In the genomic region with DNA sequence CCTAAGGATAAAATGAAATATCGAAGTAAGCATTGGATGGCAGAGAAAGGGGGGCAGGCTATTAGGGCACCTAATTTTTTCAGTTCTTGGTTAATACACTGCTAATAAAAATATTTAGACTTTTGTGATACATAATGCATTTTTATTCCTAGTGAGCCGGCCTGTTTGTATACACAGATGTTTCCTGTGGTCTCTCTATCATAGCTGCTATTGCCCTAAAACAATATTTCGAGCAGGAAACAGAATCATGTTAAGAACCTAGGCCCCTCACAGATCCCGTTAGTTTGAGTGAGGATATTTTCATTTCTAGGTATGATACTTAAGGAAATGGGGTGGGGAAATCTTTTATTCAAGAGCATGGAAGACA, we compare ENCODE assay signal across 23 mouse cellular contexts. TPM values are rescaled to one million over a fixed set of nuclear protein-coding genes. Genes with fewer than 3 reads are reported as not detected.
A peak's percentile ranks its signal among the peaks of the same experiment; 100 is the strongest.
DNase-seq lines count a peak whose midpoint lies in the region; ATAC-seq and TF ChIP-seq lines count a peak whose summit lies in the region.
"Had no signal": no experiment of that assay in that cellular context is flagged by ENCODE, and none has a peak within 500 bp of the region (broad histone marks: within the 10 kb centered on the region; RNA-seq: fewer than 3 reads in every experiment).

No protein-coding gene starts in this region.

- no peak overlapping the region for H3K4me2 ChIP-seq in hindbrain, embryonic 13.5 days
- no peak overlapping the region for H3K4me2 ChIP-seq in hindbrain, embryonic 12.5 days (replicated peaks)
- no peak overlapping the region for H3K4me2 ChIP-seq in hindbrain, embryonic 16.5 days (ENCODE audit: low read length)
- no peak overlapping the region for H3K4me2 ChIP-seq in hindbrain, postnatal 0 days (ENCODE audit: low read depth, low read length)
- no peak overlapping the region for H3K4me2 ChIP-seq in lung, embryonic 16.5 days (ENCODE audit: low read depth, low read length)
- H3K4me2 ChIP-seq in neural tube, embryonic 15.5 days, result no peak overlapping the region
- H3K4me2 ChIP-seq in stomach, postnatal 0 days (replicated peaks; ENCODE audit: low read depth), result no peak overlapping the region
- H3K4me2 ChIP-seq: embryonic facial prominence, embryonic 12.5 days; embryonic facial prominence, embryonic 15.5 days; heart, embryonic 12.5 days; heart, embryonic 15.5 days had no signal

- H3K36me3 ChIP-seq in hindbrain, embryonic 13.5 days, result no peaks in the 10 kb centered on the region
- H3K36me3 ChIP-seq in hindbrain, embryonic 12.5 days, result no peaks in the 10 kb centered on the region
- no peaks in the 10 kb centered on the region for H3K36me3 ChIP-seq in hindbrain, embryonic 16.5 days (ENCODE audit: control insufficient read depth, insufficient read depth, low read length)
- H3K36me3 ChIP-seq in hindbrain, postnatal 0 days (ENCODE audit: insufficient read depth, low read length), result no peaks in the 10 kb centered on the region
- no peaks in the 10 kb centered on the region for H3K36me3 ChIP-seq in lung, embryonic 16.5 days (ENCODE audit: control insufficient read depth, insufficient read depth, low read length)
- H3K36me3 ChIP-seq in neural tube, embryonic 15.5 days, result no peaks in the 10 kb centered on the region
- no peaks in the 10 kb centered on the region for H3K36me3 ChIP-seq in stomach, postnatal 0 days (ENCODE audit: control insufficient read depth, insufficient read depth, low read length)
- H3K36me3 ChIP-seq: embryonic facial prominence, embryonic 12.5 days; embryonic facial prominence, embryonic 15.5 days; heart, embryonic 12.5 days; heart, embryonic 15.5 days had no signal

- no peak for DNase-seq in hindbrain, postnatal 0 days (ENCODE audit: low spot score)
- DNase-seq in lung, postnatal 14 days, result no peak
- no peak for DNase-seq in stomach, postnatal 0 days (ENCODE audit: low spot score)
- DNase-seq: adrenal gland, postnatal 14 days; cerebellum, adult 11 months; cerebellum, adult 2 months; cerebellum, adult 9-11 months; cerebellum, postnatal 25 days; gastrocnemius, postnatal 25 days; heart, postnatal 10 days; heart, postnatal 36 days had no signal

- H3K9ac ChIP-seq in hindbrain, embryonic 13.5 days, result peak overlapping the region; percentile 35; the same call in 1 of the 2 replicates
- H3K9ac ChIP-seq in hindbrain, embryonic 12.5 days, result no peak overlapping the region
- no peak overlapping the region for H3K9ac ChIP-seq in hindbrain, embryonic 16.5 days (ENCODE audit: low read depth, low read length)
- no peak overlapping the region for H3K9ac ChIP-seq in hindbrain, postnatal 0 days (replicated peaks; ENCODE audit: low read length)
- no peak overlapping the region for H3K9ac ChIP-seq in lung, embryonic 16.5 days (ENCODE audit: low read length)
- H3K9ac ChIP-seq in neural tube, embryonic 15.5 days (replicated peaks), result no peak overlapping the region
- H3K9ac ChIP-seq in stomach, postnatal 0 days (ENCODE audit: low read length), result no peak overlapping the region
- H3K9ac ChIP-seq: embryonic facial prominence, embryonic 12.5 days; embryonic facial prominence, embryonic 15.5 days; heart, embryonic 12.5 days; heart, embryonic 15.5 days had no signal

- 78% methylated on average over 4 of the region's 4 CpGs for WGBS in hindbrain, embryonic 13.5 days
- WGBS in hindbrain, embryonic 12.5 days, result 84% methylated on average over 4 of the region's 4 CpGs
- 64% methylated on average over 4 of the region's 4 CpGs for WGBS in hindbrain, embryonic 16.5 days
- WGBS in hindbrain, postnatal 0 days, result 73% methylated on average over 4 of the region's 4 CpGs
- 44% methylated on average over 4 of the region's 4 CpGs for WGBS in lung, embryonic 16.5 days
- WGBS in neural tube, embryonic 15.5 days, result 79% methylated on average over 4 of the region's 4 CpGs
- 52% methylated on average over 4 of the region's 4 CpGs for WGBS in stomach, postnatal 0 days

- TF ChIP-seq EP300 in stomach, postnatal 0 days (optimal IDR thresholded peaks at IDR 0.05), result no peak

- no peaks in the 10 kb centered on the region for H3K9me3 ChIP-seq in hindbrain, embryonic 13.5 days
- no peaks in the 10 kb centered on the region for H3K9me3 ChIP-seq in hindbrain, embryonic 12.5 days (replicated peaks)
- no peaks in the 10 kb centered on the region for H3K9me3 ChIP-seq in hindbrain, embryonic 16.5 days (ENCODE audit: control insufficient read depth, low read length)
- no peaks in the 10 kb centered on the region for H3K9me3 ChIP-seq in hindbrain, postnatal 0 days (ENCODE audit: low read length)
- H3K9me3 ChIP-seq in lung, embryonic 16.5 days (ENCODE audit: control insufficient read depth, low read length), result no peaks in the 10 kb centered on the region
- no peaks in the 10 kb centered on the region for H3K9me3 ChIP-seq in neural tube, embryonic 15.5 days (replicated peaks)
- H3K9me3 ChIP-seq in stomach, postnatal 0 days (ENCODE audit: control insufficient read depth, low read length), result no peaks in the 10 kb centered on the region
- H3K9me3 ChIP-seq: embryonic facial prominence, embryonic 12.5 days; embryonic facial prominence, embryonic 15.5 days; heart, embryonic 12.5 days; heart, embryonic 15.5 days had no signal

- peaks cover 28% of the 10 kb centered on the region; the same call in 1 of the 2 replicates for H3K27me3 ChIP-seq in hindbrain, embryonic 13.5 days
- peaks cover 44% of the 10 kb centered on the region for H3K27me3 ChIP-seq in hindbrain, embryonic 12.5 days
- peaks cover 4% of the 10 kb centered on the region; the same call in 1 of the 2 replicates for H3K27me3 ChIP-seq in hindbrain, embryonic 16.5 days (replicated peaks; ENCODE audit: control insufficient read depth, insufficient read depth, low read length)
- no peaks in the 10 kb centered on the region for H3K27me3 ChIP-seq in hindbrain, postnatal 0 days (ENCODE audit: insufficient read depth, low read length)
- no peaks in the 10 kb centered on the region; the same call in 1 of the 2 replicates for H3K27me3 ChIP-seq in lung, embryonic 16.5 days (ENCODE audit: control insufficient read depth, insufficient read depth, low read depth, low read length)
- H3K27me3 ChIP-seq in neural tube, embryonic 15.5 days (replicated peaks), result peaks cover 25% of the 10 kb centered on the region; the same call in 1 of the 2 replicates
- no peaks in the 10 kb centered on the region for H3K27me3 ChIP-seq in stomach, postnatal 0 days (ENCODE audit: control insufficient read depth, insufficient read depth, low read length)
- H3K27me3 ChIP-seq: heart, embryonic 15.5 days had no signal

- peak overlapping the region; percentile 61 for H3K27ac ChIP-seq in hindbrain, embryonic 13.5 days
- no peak overlapping the region for H3K27ac ChIP-seq in hindbrain, embryonic 12.5 days
- peak overlapping the region; percentile 44; the same call in 1 of the 2 replicates for H3K27ac ChIP-seq in hindbrain, embryonic 16.5 days (ENCODE audit: low read depth, low read length)
- H3K27ac ChIP-seq in hindbrain, postnatal 0 days, result no peak overlapping the region
- no peak overlapping the region for H3K27ac ChIP-seq in lung, embryonic 16.5 days (ENCODE audit: low read length)
- 0 out of 2 replicates have a peak overlapping the region, but pooled peaks have one; percentile 52 for H3K27ac ChIP-seq in neural tube, embryonic 15.5 days (replicated peaks)
- no peak overlapping the region for H3K27ac ChIP-seq in stomach, postnatal 0 days (replicated peaks)
- H3K27ac ChIP-seq: embryonic facial prominence, embryonic 12.5 days; embryonic facial prominence, embryonic 15.5 days; heart, embryonic 15.5 days had no signal

- no peak for ATAC-seq in hindbrain, embryonic 13.5 days (ENCODE audit: low FRiP score)
- no peak for ATAC-seq in hindbrain, embryonic 12.5 days (ENCODE audit: low FRiP score)
- ATAC-seq in hindbrain, embryonic 16.5 days, result no peak
- ATAC-seq in hindbrain, postnatal 0 days, result no peak
- ATAC-seq in lung, embryonic 16.5 days (ENCODE audit: low read depth), result peak; percentile 57
- no peak for ATAC-seq in neural tube, embryonic 15.5 days (ENCODE audit: low FRiP score)
- ATAC-seq in stomach, postnatal 0 days (ENCODE audit: low FRiP score, low TSS enrichment), result no peak
- ATAC-seq: CD4-positive, CD25-positive, alpha-beta regulatory T cell, adult 4 months had no signal

- no peak overlapping the region for H3K4me3 ChIP-seq in hindbrain, embryonic 13.5 days
- H3K4me3 ChIP-seq in hindbrain, embryonic 12.5 days, result no peak overlapping the region
- H3K4me3 ChIP-seq in hindbrain, embryonic 16.5 days (ENCODE audit: low read length), result no peak overlapping the region
- no peak overlapping the region for H3K4me3 ChIP-seq in hindbrain, postnatal 0 days (ENCODE audit: low read length)
- no peak overlapping the region for H3K4me3 ChIP-seq in lung, embryonic 16.5 days (ENCODE audit: low read length)
- no peak overlapping the region for H3K4me3 ChIP-seq in neural tube, embryonic 15.5 days (replicated peaks)
- no peak overlapping the region for H3K4me3 ChIP-seq in stomach, postnatal 0 days (ENCODE audit: low read depth, low read length)
- H3K4me3 ChIP-seq: embryonic facial prominence, embryonic 12.5 days; embryonic facial prominence, embryonic 15.5 days; heart, embryonic 12.5 days; heart, embryonic 15.5 days had no signal

- peaks cover 20% of the 10 kb centered on the region for H3K4me1 ChIP-seq in hindbrain, embryonic 13.5 days (replicated peaks)
- H3K4me1 ChIP-seq in hindbrain, embryonic 12.5 days, result no peaks in the 10 kb centered on the region
- H3K4me1 ChIP-seq in hindbrain, embryonic 16.5 days (ENCODE audit: control insufficient read depth, insufficient read depth, low read depth, low read length), result peaks cover 2% of the 10 kb centered on the region
- H3K4me1 ChIP-seq in hindbrain, postnatal 0 days (ENCODE audit: insufficient read depth, low read length), result no peaks in the 10 kb centered on the region
- no peaks in the 10 kb centered on the region; the same call in 1 of the 2 replicates for H3K4me1 ChIP-seq in lung, embryonic 16.5 days (replicated peaks; ENCODE audit: control insufficient read depth, insufficient read depth, low read length)
- peaks cover 16% of the 10 kb centered on the region for H3K4me1 ChIP-seq in neural tube, embryonic 15.5 days
- no peaks in the 10 kb centered on the region for H3K4me1 ChIP-seq in stomach, postnatal 0 days (replicated peaks; ENCODE audit: control insufficient read depth, insufficient read depth)
- H3K4me1 ChIP-seq: embryonic facial prominence, embryonic 12.5 days; embryonic facial prominence, embryonic 15.5 days; heart, embryonic 12.5 days; heart, embryonic 15.5 days had no signal

- no peak for TF ChIP-seq CTCF in hindbrain, postnatal 0 days (IDR thresholded peaks at IDR 0.05; ENCODE audit: low read depth)
- TF ChIP-seq CTCF in stomach, postnatal 0 days (IDR thresholded peaks at IDR 0.05; ENCODE audit: low read depth), result no peak

RNA-seq across cellular contexts. Expression of gene Rai2, which starts 17.4 kb away (rescaled TPM):
- 19.7 and 19.9 TPM in 2 replicates for polyA plus RNA-seq in hindbrain, embryonic 13.5 days (2015; fragmentation: Nextera tagmentation; extraction: Ambion mirVana)
- polyA plus RNA-seq in hindbrain, embryonic 12.5 days (2016; fragmentation: Nextera tagmentation; extraction: Ambion mirVana), result 10.1 and 12.5 TPM in 2 replicates
- polyA plus RNA-seq in hindbrain, embryonic 16.5 days (2015; fragmentation: Nextera tagmentation; extraction: Ambion mirVana), result 16.4 and 22.6 TPM in 2 replicates
- 11.5 and 12.3 TPM in 2 replicates for total RNA-seq in hindbrain, postnatal 0 days (2014; rRNA removed)
- 9.9 and 12.9 TPM in 2 replicates for polyA plus RNA-seq in hindbrain, postnatal 0 days (2015; fragmentation: Nextera tagmentation; extraction: Ambion mirVana)
- 2.6 and 3.5 TPM in 2 replicates for polyA plus RNA-seq in lung, embryonic 16.5 days (2015; fragmentation: Nextera tagmentation; extraction: Ambion mirVana)
- 15.8 and 18.6 TPM in 2 replicates for polyA plus RNA-seq in neural tube, embryonic 15.5 days (2015; fragmentation: Nextera tagmentation; extraction: Ambion mirVana)
- polyA plus RNA-seq in stomach, postnatal 0 days (2015; fragmentation: Nextera tagmentation; extraction: Ambion mirVana), result 4.6 TPM in 2 replicates
- total RNA-seq: common myeloid progenitor, adult 5-6 weeks; MEL had no signal
- polyA plus RNA-seq: CD4-positive, CD25-positive, alpha-beta regulatory T cell, adult 4 months had no signal

Comparison
In these comparisons a context has a peak if more than half of its experiments do, and no peak if none do; other contexts are left out.
1. H3K27ac ChIP-seq: peak in hindbrain, embryonic 13.5 days (single experiment), hindbrain, embryonic 16.5 days (single experiment) and neural tube, embryonic 15.5 days (single experiment); none in hindbrain, embryonic 12.5 days (single experiment), hindbrain, postnatal 0 days (single experiment), lung, embryonic 16.5 days (single experiment) and stomach, postnatal 0 days (single experiment).